Mouse (Mus musculus) kidney, adult 18-20 months (tissue): ENCODE measurements around the gene Auts2.

Experiments used
- DNase-seq: peaks from one replicate; pipeline ENCODE4 v3.0.0; 2021

Auts2 gene

GRCm38 (mm10) chr5:131825421-131825820 lies 717.7 kb downstream of the Auts2 start:
- DNase-seq = no peak

DNA sequence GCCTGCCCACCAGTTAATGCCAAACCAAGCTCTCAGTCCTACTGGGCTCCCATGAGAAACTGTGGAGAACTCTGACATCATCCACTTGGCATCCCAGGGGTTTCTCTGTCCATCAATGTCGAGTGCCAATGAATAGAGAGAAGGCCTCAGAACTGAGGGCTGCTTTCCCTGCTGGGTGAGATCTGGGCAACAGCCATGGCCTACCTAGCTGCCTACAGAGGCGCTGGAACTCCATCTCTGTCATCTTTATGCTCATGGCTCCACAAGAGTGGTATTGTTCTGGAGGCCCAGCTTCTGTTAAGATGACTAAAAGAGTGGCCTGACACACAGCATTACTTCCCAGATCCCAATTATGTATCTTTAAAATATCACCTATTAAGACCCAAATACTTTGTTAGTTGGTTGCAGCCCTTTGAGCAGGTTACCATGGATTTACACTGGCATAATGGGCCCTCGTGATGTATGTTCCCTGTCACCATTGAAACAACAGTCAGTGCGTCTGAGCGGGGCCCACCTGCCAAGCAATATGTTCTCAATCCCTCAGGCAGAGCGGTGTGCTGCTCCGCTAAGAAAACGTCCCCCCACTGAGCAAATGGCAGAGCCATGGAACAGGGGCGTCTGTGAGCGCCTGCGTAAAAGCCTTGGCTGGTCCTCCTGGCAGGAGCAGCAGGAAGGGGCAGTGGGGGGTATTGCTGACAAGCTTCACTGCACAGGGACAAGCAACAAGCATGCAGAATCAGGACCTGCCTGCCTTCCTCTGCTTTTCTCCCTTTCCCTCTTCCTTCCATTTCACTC lies 718.8 kb downstream of the Auts2 start:
- DNase-seq = no peak

- no peak for DNase-seq
These were observed 721.7 kb downstream of the Auts2 start for GRCm38 (mm10) chr5:131821461-131821860.

- DNase-seq = no peak
These were observed 723.9 kb downstream of the Auts2 start for GRCm38 (mm10) chr5:131819251-131819691.

- no peak for DNase-seq
These were observed 727.6 kb downstream of the Auts2 start for GRCm38 (mm10) chr5:131815498-131815897.

DNA sequence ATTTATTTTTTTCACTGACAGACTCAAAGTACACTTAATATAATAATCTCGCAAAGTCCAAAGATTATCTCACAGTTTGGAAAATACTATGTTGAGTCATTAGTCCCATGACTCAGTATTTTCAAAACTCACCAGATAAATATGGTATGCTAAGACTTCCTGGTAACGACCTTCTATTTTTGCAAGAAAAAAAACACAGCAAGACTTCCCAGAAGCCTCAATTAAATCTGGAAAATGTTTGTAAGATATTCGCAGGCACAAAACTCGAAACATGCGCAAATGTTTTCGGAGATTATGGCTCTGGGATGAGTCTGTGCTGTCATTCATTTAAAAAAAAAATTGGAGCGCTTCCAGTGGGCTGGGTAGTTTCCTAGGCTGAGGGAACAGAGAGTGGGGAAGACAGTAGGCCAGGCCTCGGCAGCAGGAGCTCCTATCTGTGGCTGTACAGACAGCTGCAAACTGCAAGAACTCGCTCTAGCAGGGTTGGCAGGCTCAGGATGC lies 728.6 kb downstream of the Auts2 start:
- no peak for DNase-seq

DNA sequence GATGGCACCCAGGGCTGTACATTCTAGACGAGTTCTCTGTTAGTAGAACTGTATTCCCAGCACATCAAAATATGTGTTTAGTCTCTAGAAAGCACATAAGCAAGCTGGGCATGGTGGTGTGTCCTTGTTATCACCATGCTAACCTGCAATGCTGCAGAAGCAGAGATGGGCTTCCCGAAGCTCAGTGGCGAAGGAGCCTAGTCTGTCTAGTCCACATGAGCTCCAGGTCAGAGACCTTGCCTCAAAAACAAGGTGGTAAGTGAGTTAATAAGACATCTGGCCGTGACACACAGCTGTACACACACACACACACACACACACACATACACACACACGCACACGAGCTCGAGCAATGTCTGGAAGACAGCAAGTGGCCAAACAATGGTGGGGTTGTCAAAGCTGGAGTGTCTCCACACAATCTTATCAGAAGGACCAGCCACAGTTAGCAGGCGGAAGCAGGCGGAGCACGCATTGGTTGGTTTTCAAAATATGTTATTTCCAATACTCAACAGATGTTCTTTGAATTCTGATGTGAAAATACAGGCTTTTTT lies 729.1 kb downstream of the Auts2 start:
- no peak for DNase-seq

DNA sequence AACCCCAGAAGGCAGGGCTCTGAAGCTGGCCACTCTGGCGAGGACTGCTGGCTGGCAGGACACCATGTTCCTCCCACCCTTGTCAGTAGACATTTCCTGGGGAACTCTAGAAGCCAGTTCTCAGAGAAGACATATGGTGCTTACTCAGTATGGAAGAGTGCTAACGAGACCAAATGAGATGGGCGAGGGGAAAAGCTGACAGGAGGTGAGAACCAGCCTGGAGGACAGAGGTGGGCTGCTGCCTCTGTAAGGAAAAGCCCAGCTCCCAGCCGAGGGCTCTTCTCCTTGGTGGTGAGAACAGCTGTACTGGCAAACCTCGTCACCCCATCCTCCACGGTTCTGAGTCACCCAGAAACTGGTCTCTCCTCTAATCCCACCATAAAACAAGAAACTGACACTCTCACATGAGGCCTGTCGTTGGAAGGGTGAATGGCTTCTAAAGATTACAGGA lies 729.8 kb downstream of the Auts2 start:
- no peak for DNase-seq

DNA sequence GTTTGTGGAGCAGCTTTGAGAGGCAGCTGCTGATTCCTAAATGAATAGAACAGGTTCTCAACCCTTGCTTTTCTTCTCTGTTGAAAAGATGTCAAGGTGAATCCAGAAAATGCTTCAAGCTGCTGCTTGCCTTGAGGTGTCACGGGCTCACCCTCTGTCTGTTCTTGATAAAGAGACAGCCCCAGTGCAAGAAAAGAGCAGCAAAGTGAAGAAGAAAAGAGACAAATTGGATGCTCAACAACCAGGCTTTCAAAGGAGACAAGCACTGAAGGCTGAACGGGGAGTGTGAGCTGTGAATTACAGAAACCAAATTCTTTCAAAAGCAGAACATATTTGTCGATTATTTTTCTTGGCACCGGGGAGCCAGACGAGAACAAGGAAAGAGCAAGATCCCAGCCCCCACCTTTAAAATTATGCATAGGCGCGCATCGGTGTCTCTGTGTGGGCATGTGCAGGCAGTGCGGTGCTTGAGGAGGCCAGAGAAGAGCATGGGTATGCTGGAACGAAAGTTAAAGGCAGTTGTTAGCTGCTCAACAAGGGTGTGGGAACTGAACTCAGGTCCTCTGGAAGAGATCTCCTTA lies 730.6 kb downstream of the Auts2 start:
- no peak for DNase-seq

DNA sequence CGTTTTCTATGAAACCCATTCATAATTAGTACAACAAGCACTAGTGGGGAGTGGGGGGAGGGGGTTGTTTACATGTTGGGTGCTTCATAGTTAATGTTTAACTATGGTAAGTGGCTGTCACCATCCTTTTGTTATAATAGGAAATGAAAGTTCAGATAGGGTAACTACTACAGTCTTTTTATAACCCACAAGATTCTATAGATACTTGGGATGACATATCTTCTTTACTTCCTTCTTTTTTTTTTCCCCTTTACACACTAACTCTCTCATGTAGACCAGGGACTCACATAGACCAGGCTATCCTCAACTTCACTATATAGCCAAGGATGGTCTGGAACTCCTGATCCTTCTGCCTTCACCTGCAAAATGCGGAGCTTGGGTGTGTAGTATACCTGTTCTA lies 736.8 kb downstream of the Auts2 start:
- no peak for DNase-seq

DNA sequence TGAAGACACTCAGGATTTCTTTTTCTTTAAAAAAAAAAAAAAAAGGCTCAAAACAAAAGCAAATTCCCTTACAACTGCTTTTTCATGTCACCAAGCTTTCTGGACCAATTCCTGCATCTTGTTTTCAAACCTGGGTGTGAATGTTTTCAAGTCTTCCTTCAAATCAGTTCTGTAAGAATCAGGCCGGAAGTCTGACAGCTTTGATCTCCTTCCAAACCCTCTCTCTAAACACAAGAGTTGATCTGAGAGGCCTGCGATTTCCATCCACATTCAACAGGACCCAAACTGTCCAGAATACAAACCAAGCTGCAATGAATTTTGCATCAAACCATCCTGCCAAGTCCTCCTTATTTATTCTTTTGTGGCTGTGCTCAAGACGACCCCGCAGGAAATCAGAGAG lies 737.9 kb downstream of the Auts2 start:
- DNase-seq = no peak

DNA sequence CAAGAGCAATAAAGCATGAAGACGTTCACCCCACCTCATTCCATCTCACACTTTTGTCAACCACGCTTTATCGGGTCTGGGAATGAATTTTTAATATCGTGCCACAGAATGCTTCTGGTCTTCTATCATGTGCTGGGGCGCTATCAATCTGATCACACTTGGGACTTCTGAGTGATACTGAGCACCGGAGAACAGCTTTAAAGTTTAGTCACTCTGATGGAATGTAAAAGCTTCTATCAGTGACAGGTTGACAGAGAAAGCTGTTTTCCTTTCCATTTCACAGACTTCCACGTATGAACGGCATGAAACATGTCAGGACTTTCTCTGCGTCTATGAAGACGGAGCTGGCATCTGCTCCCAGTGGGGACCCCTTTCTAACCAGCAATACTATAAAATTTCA lies 739.5 kb downstream of the Auts2 start:
- no peak for DNase-seq

DNA sequence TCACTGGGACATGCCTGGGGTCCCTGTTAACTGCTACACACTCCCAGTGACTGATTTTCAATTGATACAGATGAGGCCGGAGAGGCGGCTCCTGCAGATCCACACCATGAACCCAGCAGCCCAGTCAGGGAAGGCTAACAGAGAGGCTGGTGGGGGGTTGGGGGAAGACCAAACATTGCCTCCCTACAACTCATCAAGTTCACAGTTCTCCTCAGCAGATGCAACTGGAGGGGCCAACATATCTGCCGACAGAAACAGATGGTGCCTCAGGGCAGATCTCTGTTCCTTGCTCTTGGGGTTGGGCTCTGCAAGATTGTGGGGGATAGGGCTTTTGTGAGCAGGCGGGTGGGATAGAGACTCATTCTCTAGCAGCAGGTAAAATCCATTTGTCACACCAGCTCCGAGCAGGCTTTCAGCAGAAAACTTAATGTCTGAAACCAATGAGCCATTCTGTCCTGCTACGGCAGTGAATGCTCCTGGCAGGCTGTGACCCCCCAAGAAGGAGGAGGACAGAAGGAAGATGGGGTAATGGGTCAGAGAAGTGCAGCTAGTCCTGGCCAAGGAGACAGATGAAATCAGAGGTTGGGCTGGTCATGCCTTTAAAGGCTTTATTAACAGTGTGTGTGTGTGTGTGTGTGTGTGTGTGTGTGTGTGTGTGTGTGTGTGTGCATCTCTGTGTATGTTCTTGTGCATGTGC lies 740.7 kb downstream of the Auts2 start:
- DNase-seq = no peak

DNA sequence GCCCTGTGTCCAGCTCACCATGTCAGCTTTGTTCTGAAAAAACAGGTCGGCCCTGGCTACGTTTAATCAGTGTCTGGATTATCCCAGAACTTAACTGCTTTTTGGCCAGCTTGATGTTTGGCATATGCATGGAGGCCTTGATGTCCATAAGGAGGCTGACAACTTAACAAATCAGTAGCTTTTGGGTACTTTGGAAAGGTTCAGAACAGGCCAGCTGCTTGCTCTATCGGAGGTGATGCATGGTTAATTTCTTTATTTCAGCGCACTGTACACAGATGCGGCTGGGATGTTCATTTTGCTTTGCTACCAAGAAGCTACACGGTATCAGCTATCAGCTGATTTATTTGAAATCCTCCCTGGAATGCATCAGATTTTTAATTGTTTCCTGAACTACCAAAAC lies 741.2 kb downstream of the Auts2 start:
- DNase-seq = no peak

- DNase-seq = no peak
These were observed 744.8 kb downstream of the Auts2 start for GRCm38 (mm10) chr5:131798373-131798772.

DNA sequence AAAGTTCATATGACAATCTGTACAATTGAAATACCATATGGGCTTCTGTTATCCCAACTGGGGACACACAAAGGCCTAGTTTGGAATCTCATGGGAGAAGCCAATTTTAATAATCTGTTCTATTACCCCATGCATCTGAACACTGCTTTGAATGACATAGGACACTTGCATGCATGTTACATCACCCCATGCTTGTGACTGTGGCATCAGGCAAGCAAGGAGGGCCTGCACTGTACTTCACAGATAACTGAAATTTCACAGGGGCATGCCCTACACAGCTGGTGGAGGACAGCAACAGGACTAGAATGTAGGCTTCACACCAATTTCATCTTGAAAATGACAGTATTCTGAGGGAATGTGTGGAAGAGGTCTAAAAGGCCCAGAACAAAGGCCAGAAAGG lies 746.1 kb downstream of the Auts2 start:
- DNase-seq = no peak

- DNase-seq = no peak
These were observed 748.6 kb downstream of the Auts2 start for GRCm38 (mm10) chr5:131794411-131795133.

DNA sequence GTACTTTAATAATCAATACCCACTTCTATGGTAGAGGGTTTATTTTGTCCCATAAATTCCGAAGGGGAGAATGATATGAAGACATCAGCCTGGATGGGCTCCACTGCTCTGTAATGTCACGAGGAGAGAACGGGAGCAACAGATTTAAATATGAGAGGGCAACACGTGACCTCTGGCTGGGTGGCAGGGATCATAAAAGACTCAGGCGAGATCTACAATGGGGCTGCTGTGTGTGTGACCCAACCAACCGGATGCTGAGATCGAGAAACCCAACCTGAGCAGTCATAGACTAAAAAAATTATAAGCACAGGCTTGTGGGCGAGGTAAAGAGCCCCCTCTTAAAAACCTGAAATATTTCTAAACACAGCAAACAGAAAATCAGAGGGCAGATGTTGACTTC lies 753.5 kb downstream of the Auts2 start:
- DNase-seq = no peak

DNA sequence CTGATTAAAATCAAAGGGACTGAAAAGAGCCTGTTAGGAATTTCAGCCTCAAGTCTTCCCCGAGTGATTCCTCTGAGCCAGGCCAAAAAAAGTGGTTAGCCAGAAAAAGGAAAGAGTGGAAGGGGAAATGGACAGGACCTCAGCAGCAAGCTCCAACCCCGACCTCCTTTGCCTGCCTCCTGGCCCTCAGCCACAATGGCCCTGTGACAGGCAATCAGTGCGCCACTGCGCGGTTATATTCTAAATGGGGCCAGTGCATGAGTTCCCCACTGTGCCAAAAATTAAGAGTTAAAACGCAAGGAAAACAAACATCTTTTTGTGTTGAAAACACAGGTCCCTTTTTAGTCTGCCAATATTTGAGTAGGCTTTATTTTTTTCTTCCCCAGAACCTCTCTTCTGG lies 755.1 kb downstream of the Auts2 start:
- DNase-seq = no peak

- no peak for DNase-seq
These were observed 759.9 kb downstream of the Auts2 start for GRCm38 (mm10) chr5:131783241-131783640.

GRCm38 (mm10) chr5:131781063-131781462 lies 762.1 kb downstream of the Auts2 start:
- no peak for DNase-seq

DNA sequence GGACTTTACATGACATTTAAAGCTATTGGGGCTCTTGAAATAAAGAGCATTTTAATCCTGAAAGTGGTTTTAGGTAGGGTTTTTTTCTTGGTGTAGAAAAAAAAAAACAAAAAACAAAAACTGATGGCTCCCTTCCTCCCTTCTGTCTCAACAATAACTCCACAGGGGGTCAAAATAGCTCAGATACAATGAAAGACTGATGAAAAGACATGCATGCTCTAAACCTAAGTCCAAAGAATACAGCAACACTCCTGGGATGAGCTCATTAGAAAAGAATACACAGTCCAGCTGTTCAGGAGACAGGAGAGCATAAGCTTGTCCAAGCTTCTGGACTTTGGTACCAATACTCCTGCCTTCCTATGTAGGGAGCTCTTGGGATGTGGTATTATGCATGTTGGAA lies 764.0 kb downstream of the Auts2 start:
- DNase-seq = no peak

GRCm38 (mm10) chr5:131775672-131776071 lies 767.5 kb downstream of the Auts2 start:
- DNase-seq = no peak
